Mouse (Mus musculus) heart, postnatal 36 days (tissue): ENCODE results near the gene Atp5g2. TPM values are rescaled to one million over a fixed set of nuclear protein-coding genes. Genes with fewer than 3 reads are reported as not detected.
"Not testable (repeated sequence)": the region's sequence is repeated elsewhere in the genome, so short reads cannot be mapped to it uniquely, and the experiment has no call there.

Source experiments
- DNase-seq, 2 experiments: peaks; one replicate each; pipeline ENCODE4 v3.0.0; 2021 to 2022
- intact Hi-C: fragments of 180-260 bp; cut with DNase I; formaldehyde crosslinking; loops from one replicate; pipeline ENCODE4 v1.15.1; 2025
- total RNA-seq, 2 experiments: library from RNA; stranded (reverse); gene quantifications; 2 replicates each; pipeline ENCODE4 v1.2.3; 2021

Gene Atp5g2
- total RNA-seq, 2 experiments from 2014 or later: 42.5 to 46.1 TPM

DNA sequence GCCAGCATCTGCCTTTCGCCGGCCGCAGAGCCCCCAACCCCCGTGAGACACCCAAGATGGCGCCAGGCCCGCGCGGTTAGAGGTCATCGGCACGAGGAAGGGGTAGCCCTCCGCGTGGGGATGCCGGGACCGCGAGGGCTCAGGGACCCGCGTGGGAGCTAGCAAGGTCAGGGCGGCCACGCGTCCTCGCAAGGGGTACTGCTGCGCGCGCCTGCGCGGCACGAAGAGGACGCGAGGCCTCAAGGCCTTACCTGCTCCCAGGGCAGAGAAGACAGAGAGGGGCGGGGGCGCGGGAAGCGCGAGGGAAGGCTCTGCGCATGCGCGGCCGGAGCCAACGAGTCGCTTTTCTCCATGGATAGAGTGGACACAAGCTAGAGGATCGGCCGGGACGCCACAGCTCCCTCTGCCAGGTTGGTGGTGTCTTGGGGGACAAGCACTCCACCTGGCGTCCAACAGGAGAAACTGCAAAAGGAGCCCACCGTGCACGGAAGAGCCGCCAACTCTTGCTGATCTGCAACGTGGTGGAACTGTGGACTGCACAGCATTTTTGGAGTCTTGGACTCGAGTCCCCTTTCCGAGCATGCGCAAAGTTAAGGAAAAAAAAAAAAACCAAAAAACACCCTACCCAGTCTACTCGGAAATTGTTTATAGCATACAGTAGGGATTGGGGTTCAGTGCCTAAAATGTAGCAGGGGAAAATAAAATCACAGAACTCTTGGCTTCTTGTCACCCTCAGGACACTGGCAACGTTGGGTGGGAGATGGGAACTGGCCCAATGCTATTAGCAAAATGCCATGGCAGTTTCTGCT lies 1.2 kb downstream of the Atp5g2 start:
- intact Hi-C loops: loop anchor here (1.0 to 5.0 kb wide), 3 partner anchors 46 to 199 kb away; partner anchors contain the start of genes Atf7, Gm28047 and Pcbp2
- DNase-seq: peak; percentile 94 to 97

DNA sequence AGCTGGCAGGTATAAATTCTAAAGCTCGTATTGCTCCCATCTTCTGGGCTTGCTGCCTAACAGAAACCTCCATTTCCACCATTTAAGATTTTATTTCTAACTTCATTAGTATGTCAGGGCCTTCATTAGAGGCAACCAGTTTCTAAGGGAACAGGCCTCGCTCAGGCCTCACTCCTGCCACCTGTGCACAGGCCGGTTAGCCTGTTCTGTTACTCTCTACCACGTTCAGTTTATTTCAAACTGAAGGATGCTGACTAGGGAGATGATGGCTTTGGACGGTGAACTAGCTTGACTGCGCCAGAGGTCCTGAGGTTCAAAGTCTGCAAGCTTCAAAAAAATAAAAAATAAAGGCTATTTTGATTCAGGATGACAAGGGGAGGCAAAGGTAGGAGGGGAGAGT lies 1.9 kb downstream of the Atp5g2 start:
- intact Hi-C loops: loop anchor here (2.0 to 5.0 kb wide), 2 partner anchors 45 to 198 kb away; partner anchors contain the start of genes Atf7, Gm28047 and Pcbp2
- DNase-seq: peak in 1 of 2 experiments; percentile 18

DNA sequence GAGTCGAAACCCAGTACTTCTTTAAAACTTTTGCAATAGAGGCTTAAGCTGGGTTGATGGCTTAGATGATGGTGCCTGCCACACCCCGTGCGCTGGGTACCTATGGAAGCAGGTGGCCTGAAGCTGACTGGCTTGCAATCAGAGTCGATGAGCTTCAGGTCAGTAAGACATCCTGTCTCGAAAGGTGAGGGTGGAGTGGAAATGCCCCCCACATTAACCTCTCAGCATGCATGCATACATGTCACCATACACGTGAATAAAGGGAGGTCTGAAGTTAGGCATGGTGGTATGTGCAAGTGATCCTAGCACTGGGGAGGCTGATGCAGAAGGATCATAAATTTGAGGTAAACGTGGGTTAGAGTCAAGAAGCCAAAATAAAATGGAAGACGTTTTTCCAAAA lies 2.6 kb downstream of the Atp5g2 start:
- intact Hi-C loops: loop anchor here (5.0 kb wide), 1 partner anchor 112 kb away; no protein-coding TSS in a partner anchor
- DNase-seq: no peak

DNA sequence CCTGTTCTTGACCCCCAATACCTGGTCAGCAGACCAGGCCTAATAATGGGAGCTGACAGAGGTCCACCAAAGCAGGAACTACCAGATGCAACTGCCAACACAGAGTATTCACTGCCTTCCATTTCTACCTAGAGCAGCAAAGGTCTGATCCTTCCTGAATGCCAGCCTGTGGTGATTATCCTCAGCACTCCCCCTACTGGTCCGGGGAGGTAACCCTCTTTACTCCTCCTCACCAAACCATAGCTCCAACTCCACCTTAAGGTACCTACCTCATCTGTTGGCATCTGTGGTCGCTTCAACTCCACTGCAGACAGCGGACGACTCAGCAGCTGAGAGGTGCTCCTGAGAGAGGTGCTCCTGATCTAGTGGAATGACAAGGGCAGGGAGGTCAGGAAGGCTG lies 6.7 kb downstream of the Atp5g2 start:
- DNase-seq: peak; percentile 57 to 63
- intact Hi-C loops: loop anchor here (5.0 kb wide), 1 partner anchor 108 kb away; no protein-coding TSS in a partner anchor

DNA sequence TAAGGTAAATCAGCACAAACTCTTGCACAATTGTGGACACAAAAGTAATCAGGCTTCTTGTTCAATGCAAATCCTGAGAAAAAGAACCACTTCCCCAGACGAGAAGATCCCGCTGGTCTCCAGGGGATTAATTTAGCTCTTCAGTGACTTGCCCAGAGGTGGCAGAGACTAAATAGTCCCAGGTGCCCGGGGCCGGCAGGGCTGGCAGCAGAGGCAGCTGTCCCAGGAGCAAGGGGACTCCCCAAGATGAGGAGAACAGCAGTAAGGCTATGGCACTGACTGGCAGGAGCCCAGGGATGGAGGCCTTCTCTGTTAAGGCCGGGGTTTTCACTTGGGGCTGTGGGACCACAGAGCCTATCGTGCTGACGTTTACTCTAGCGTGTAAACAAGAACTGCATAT lies 8.3 kb downstream of the Atp5g2 start:
- intact Hi-C loops: no loop called here
- no peak for DNase-seq

DNA sequence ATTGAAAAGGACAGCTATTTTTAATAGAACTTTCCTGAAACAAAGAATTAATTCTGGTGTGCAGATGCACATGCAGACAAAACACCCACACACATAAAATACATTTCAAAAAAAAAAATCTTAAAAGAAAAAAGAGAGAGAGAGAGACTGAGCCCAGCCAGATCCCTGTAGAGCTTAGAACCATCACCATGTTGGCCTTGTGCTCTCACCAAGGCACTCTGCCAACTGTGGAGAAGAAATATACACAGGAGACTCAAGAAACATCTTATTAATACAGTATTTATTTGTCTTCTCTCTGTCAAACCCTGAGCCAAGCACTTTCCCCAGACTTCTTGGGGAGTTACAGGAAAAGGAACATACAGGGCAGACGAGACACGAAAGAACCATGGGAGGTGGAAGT lies 9.6 kb downstream of the Atp5g2 start:
- intact Hi-C loops, DNase-seq: not testable (repeated sequence)

DNA sequence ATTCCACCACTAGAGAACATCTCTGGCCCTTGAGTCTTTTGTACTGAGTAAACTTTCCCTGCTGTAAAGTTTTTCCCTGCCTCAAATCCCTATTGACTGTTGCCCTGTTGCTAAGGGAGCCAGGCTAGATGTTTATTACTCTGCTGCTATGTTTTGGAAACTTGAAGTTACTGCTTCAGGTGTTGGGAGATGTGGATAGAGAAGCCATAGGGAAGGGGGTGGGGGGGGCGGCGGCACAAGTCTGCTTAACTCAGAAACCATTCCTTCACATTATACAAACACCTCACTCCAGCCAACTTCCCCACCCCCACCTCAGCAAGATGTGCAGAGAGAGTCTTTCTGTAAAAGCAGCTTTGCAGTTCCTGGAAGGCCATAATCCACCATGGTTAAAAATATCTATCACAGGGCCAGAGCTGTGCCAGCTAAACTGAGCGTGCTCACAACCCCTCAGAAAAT lies 14.2 kb downstream of the Atp5g2 start:
- no peak for DNase-seq
- intact Hi-C loops: no loop called here

DNA sequence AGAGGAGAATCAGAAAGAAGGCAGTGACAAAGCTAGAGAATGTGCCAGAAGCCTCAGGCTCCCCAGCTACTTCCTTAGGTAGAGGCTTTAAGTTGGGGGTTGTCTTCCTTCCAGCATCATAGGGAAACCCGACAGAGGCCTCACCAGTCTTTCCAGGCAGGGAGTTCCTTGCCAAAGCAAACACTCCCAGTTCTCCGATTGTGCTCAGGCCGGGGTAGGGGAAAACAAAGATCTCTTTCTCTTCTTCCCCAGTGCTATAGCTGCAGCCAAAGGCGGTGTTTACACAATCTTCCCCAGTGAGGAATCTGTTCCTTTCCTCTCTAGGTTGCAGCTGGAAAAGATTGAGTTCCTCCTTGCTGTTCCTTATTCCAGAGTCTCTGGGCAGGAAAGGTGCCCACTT lies 15.5 kb downstream of the Atp5g2 start:
- intact Hi-C loops: no loop called here
- DNase-seq: peak; percentile 38 to 39

DNA sequence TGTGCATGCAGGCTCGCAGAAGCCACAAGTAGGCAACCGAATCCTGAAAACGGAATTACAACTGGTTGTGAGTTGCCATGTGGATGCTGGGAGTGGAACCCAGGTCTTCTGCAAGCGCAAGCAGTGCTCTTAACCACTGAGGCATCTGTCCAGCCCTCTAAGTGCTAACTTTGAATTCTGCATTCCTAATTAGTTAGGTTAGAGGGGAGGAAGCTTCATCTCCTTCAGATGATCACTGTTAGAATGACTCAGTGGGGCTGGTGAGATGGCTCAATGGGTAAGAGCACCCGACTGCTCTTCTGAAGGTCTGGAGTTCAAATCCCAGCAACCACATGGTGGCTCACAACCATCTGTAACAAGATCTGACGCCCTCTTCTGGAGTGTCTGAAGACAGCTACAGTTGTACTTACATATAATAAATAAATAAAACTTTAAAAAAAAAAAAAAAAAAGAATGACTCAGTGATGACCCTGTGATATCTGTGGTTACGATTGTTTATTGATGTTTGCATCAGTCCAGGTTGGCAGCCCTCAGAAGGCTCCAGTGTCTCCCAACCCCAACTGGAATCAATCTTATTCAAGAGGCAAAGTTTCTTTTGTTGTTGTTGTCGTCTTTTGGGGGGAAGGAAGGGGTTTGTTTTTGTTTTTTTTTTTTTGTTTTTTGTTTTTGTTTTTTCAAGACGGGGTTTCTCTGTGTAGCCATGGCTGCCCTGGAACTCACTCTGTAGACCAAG lies 20.1 kb downstream of the Atp5g2 start:
- intact Hi-C loops, DNase-seq: not testable (repeated sequence)

DNA sequence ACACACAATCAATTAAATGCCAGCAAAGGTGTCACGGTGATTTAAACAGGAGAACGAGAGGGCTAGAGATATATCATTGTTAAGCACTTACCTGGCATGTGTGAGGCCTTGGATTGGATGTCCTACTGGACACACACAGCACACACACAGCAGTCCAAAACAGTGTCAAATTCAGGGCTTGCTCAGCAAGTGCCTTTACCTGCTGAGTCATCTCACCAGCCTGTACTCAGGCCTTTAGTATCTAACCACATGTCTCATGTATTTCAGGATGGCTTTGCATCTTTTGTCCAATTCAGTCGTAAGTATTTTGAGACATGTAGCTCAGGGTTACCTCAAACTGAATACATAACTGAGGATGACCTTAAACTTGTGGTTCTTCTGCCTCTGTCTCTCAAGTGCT lies 21.0 kb downstream of the Atp5g2 start:
- DNase-seq: no peak
- intact Hi-C loops: no loop called here

DNA sequence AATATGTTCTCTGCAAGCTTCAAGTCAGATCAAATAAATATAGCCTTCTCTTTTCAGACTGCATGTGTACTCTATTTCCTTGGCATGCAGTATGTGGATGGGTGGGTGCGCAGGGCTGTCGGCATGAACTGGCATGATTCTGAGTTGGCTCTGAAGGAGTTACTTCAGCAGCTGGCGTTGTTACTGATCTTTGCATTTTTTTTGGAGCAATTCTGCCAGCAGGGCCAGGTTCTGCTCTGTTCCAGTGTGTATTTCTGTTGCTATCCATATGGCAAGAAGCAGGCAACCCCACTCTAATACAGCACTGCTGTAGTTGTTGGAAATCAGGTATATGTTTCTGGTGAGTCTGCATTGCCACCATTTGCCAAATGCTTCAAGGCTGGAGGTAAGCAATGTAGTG lies 36.3 kb downstream of the Atp5g2 start:
- intact Hi-C loops: no loop called here
- DNase-seq: no peak

DNA sequence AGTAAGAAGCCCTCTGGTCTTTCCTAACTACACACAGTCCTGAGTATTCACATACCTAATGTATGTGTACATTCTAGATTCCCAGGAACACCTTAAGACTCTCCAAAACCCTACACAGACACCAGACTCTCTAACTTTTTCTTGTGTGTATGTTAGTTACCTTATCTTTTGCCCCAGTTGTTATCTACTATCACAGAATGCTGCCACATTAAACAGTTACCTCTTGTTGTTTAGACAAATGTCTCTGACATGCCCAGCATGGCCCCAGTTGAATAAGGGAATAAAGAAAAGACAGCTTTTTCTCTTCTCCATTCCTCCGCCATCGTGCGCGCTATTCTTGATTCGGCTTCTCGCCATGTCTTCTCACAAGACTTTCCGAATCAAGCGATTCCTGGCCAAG lies 37.5 kb downstream of the Atp5g2 start:
- DNase-seq: no peak
- intact Hi-C loops: no loop called here

DNA sequence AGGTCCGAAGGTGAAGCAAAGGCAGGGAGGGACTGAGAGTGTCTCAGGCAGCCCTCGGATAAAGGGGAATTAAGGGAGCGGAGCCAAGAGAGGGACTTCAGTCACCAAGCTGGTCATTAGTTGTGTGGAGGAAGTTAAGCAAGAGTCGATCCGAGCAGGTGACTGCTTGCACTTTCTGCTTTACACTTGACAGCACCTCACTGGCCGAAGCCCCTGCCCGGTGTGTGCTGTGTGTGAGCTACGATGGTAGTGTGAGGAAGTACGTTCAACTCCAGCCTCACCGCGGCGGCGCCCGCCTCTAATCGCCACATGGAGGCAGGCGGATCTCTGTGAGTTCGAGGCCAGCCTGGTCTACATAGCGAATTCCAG lies 46.5 kb downstream of the Atp5g2 start:
- DNase-seq: no peak
- intact Hi-C loops: loop anchor here (2.0 to 5.0 kb wide), 3 partner anchors 33 to 97 kb away; partner anchors contain the start of gene Calcoco1

DNA sequence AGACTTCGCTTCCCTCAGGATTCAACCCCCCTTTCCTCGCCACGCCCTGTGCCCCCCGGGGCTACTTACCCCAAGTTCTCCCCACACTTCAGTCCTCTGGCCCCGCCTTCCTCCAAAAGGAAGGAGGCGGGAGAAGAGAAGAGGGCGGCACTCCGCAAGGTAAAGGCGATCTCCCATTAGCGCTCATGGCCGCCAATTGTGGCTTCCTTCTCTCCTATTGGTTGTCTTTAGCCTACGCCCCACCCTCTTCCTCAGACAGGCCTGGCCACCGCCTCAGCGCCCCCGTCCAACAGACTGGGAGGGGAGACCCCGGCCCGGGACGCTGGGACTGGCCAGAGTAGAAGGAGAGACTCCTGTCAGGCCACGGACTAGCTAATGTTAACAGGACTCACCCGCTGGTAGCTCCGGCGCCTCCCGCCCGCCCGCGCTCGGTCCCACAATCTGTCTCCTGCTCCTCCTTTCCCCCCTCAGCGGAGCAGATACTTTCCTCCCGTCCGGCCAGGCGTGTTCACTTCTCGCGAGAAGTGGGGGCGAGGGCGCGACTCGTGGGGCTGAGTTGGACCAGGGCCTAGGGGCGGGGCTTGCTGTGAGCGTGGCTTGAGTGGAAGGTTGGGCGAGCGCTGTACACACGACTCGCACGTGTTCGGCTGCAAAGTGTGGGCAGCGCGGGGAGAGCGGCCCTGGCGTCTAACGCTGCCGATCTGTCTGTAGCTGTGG lies 47.0 kb downstream of the Atp5g2 start, which contains the start of the genes Gm28047 and Atf7:
Gm28047 (minus strand) TSS at position 98 of the 717 bp plus-strand sequence.
Atf7 (minus strand) TSS at position 495 of the 717 bp plus-strand sequence.
- peak; percentile 99 to 100 for DNase-seq
- intact Hi-C loops: loop anchor here (2.0 to 5.0 kb wide), 3 partner anchors 33 to 97 kb away; partner anchors contain the start of gene Calcoco1

DNA sequence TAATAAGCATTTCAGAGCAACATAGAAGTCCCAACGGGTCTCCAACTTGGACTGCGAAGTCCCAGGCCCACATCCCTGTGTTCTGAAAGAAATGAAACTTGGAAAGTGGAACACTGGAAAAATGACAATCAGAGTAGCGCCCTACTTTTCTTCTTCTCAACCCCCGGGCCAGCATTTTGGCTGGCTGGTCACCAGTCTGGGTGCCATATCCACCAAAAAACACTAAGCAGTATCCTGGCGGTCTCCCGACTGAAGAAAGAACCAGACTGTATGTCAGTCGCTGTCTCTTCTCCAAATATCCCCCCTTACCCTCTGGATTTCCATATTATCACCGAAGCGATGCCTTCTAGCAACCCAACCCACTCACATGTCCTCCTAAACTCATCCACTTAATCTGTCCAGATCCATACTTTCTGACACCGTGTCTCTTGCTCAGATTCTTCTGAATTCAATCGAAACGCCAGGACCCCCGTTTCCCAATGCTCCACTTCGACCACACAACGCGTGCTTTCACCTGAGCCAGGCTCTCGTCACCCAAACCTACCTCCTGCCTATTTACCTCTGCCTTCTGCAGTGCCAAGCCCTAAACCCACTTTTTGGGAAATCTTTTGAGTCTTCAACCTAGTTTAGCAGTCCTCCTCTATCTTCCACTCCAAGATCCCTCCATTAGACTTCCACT lies 47.7 kb downstream of the Atp5g2 start:
- peak; percentile 18 to 25 for DNase-seq
- intact Hi-C loops: loop anchor here (2.0 kb wide), 1 partner anchor 46 kb away; no protein-coding TSS in a partner anchor

DNA sequence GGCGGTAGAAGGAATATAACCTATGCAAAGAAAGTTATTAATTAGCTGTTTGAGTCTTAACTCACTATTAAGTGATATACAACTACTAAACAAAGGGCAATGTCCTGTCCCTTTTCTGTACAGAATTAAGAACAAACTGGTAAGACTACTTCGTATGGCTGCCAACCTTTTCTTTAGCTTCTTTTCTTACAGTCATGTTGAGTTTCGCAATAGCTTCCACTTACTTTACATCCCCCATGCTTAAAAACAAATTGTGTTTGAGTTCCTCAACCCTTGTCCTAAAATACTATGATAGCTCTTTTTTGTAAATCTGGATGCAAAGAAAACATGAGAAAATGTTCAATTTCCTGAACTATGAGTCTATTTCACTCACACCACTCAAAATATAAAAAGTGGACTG lies 49.0 kb downstream of the Atp5g2 start:
- DNase-seq: no peak
- intact Hi-C loops: no loop called here

DNA sequence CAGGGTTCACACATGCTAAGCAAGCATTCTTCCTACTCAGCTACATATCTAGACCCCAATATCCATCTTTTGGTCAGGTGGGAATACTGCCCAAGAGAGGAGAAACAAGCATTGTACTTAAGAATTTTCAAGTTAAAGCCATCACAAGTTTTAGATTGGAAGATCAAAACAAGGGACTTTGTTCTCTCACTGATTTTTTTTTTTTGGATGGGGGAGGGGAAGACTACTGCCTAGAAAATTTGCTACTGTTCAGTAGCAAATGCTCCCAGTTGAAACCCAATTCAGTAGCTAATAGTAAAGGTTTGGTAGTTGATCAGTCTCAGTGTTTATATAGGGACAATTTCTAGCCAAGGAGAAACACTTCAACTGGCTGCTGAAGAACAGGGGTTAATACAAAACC lies 49.6 kb downstream of the Atp5g2 start:
- intact Hi-C loops: no loop called here
- DNase-seq: no peak

DNA sequence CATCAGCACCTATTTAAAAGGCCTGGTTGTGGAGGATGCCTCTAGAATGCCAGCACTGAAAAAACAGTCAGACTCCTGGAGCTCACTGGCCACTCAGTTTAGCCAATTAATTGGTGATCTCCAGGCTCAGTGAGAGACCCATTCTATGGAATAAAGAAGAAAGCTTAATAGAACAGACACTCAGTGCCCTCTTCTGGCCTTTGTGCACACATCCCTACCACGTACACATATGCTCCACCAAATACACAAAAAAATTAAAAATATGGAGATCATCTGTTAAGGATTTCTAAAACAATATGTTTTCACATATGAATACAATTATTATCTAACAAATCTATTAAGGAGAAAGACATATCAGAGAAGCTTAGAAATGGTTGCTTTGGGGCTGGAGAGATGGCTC lies 51.4 kb downstream of the Atp5g2 start:
- no peak for DNase-seq
- intact Hi-C loops: no loop called here

DNA sequence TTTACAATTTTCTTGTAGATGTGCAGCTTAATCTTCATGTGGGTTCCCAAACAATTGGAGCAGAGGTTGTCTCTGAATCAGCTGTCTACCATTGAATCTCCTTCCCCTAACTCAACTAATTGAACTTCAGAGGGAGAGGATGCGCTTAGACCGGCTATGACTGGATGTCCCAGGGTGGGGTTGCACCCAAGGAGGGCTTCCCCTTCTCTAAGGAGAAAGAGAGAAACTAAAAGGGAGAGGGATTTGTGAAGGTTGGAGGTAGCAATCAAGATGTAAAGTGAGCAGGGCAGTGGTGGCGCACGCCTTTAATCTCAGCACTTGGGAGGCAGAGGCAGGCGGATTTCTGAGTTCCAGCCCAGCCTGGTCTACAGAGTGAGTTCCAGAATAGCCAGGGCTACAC lies 52.7 kb downstream of the Atp5g2 start:
- DNase-seq: no peak
- intact Hi-C loops: no loop called here

DNA sequence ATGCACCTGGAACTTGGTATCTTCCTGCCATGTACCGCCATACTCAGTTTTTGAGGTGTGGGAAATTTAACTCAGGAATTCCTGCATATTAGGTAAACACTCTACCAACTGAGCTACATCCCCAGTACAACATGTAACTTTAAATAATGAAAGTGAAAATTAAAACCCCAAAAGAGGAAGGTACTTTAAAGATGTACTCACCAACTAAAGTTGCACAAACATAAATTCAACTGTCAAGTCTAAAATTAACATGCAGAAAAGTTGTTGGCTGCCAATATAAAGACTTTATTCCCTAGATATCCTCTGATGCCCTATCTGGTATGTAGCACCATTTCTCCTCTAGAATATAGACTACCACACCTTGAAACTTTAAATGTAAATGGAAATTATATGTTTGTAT lies 54.5 kb downstream of the Atp5g2 start:
- intact Hi-C loops: no loop called here
- no peak for DNase-seq
